Mouse (Mus musculus) cortical plate, adult 2 months (tissue): ENCODE results near the gene Cemip2. TPM values are rescaled to one million over a fixed set of nuclear protein-coding genes. Genes with fewer than 3 reads are reported as not detected.
A peak's percentile ranks its signal among the peaks of the same experiment; 100 is the strongest.

Experiments used
- H3K27ac ChIP-seq: fragments of 200-500 bp; 2 replicates; pipeline ENCODE4 v1.5.1; 2012; ENCODE audit warnings: low read length, control low read depth, inconsistent platforms; ENCODE audit not compliant: insufficient read depth
- H3K4me1 ChIP-seq: fragments of 200-500 bp; 2 replicates; pipeline ENCODE4 v1.6.1; 2011; ENCODE audit warnings: low read length; ENCODE audit not compliant: control insufficient read depth, insufficient read depth
- H3K4me3 ChIP-seq: fragments of 200-500 bp; 2 replicates; pipeline ENCODE4 v1.5.1; 2011; ENCODE audit warnings: mild to moderate bottlenecking, low read length, control low read depth; ENCODE audit not compliant: insufficient read depth
- CTCF ChIP-seq: fragments of 200-500 bp; IDR thresholded peaks from 2 replicates; pipeline ENCODE4 v1.5.1; 2011; ENCODE audit warnings: mild to moderate bottlenecking, control low read depth, low read length; ENCODE audit not compliant: insufficient read depth; ENCODE audit errors: extremely low read depth
- POLR2A ChIP-seq: fragments of 200-500 bp; IDR thresholded peaks from 2 replicates; pipeline ENCODE4 v1.6.1; 2011; ENCODE audit warnings: mild to moderate bottlenecking, low read length, control low read depth; ENCODE audit not compliant: insufficient read depth; ENCODE audit errors: extremely low read depth
- polyA plus RNA-seq: library from polyadenylated mRNA; depleted of rRNA; stranded (reverse); fragments of >200 nt; gene quantifications from 2 replicates; pipeline ENCODE4 v1.2.3, GENCODE M21; 2012

Gene Cemip2
- polyA plus RNA-seq, 1 experiment, result 5.6 TPM

GRCm38 (mm10) chr19:21787004-21787480 lies 8.9 kb downstream of the Cemip2 start:
- TF ChIP-seq POLR2A (no peak), CTCF (no peak)
- Histone ChIP-seq H3K4me1 (0 out of 2 replicates have a peak, but pooled peaks cover 4% of the 10 kb centered on the region), H3K4me3 (no peak overlapping the region), H3K27ac (0 out of 2 replicates have a peak overlapping the region, but pooled peaks have one; percentile 28)

GRCm38 (mm10) chr19:21788999-21789398 lies 10.9 kb downstream of the Cemip2 start:
- H3K27ac ChIP-seq, result no peak overlapping the region
- 0 out of 2 replicates have a peak, but pooled peaks cover 4% of the 10 kb centered on the region for H3K4me1 ChIP-seq
- H3K4me3 ChIP-seq, result no peak overlapping the region
- TF ChIP-seq CTCF (no peak), POLR2A (no peak)

- Histone ChIP-seq H3K27ac (no peak overlapping the region), H3K4me1 (0 out of 2 replicates have a peak, but pooled peaks cover 4% of the 10 kb centered on the region), H3K4me3 (no peak overlapping the region)
- no peak for TF ChIP-seq POLR2A
- no peak for TF ChIP-seq CTCF
Measured at GRCm38 (mm10) chr19:21789676-21790075, 11.5 kb downstream of the Cemip2 start.

GRCm38 (mm10) chr19:21791386-21791785 lies 13.2 kb downstream of the Cemip2 start:
- Histone ChIP-seq H3K27ac (no peak overlapping the region), H3K4me1 (0 out of 2 replicates have a peak, but pooled peaks cover 2% of the 10 kb centered on the region), H3K4me3 (no peak overlapping the region)
- no peak for TF ChIP-seq CTCF
- TF ChIP-seq POLR2A, result no peak

GRCm38 (mm10) chr19:21791826-21792225 lies 13.7 kb downstream of the Cemip2 start:
- no peak overlapping the region for H3K27ac ChIP-seq
- H3K4me1 ChIP-seq, result 0 out of 2 replicates have a peak, but pooled peaks cover 2% of the 10 kb centered on the region
- TF ChIP-seq POLR2A (no peak), CTCF (no peak)
- no peak overlapping the region for H3K4me3 ChIP-seq

- no peak for TF ChIP-seq CTCF
- TF ChIP-seq POLR2A, result no peak
- Histone ChIP-seq H3K4me1 (no peaks in the 10 kb centered on the region), H3K27ac (no peak overlapping the region), H3K4me3 (no peak overlapping the region)
Measured at GRCm38 (mm10) chr19:21792587-21793175, 14.5 kb downstream of the Cemip2 start.

GRCm38 (mm10) chr19:21794569-21794968 lies 16.4 kb downstream of the Cemip2 start:
- Histone ChIP-seq H3K4me1 (no peaks in the 10 kb centered on the region; the same call in 1 of the 2 replicates), H3K27ac (no peak overlapping the region), H3K4me3 (no peak overlapping the region)
- TF ChIP-seq POLR2A, result no peak
- no peak for TF ChIP-seq CTCF

- H3K4me1 ChIP-seq, result no peaks in the 10 kb centered on the region; the same call in 1 of the 2 replicates
- no peak for TF ChIP-seq POLR2A
- TF ChIP-seq CTCF, result no peak
- no peak overlapping the region for H3K27ac ChIP-seq
- no peak overlapping the region for H3K4me3 ChIP-seq
Measured at GRCm38 (mm10) chr19:21796333-21796732, 18.2 kb downstream of the Cemip2 start.

- Histone ChIP-seq H3K4me1 (no peaks in the 10 kb centered on the region; the same call in 1 of the 2 replicates), H3K4me3 (no peak overlapping the region), H3K27ac (no peak overlapping the region)
- no peak for TF ChIP-seq CTCF
- TF ChIP-seq POLR2A, result no peak
Measured at GRCm38 (mm10) chr19:21798700-21799099, 20.6 kb downstream of the Cemip2 start.
